Mouse (Mus musculus): ENCODE measurements around the gene Bag3.

DNA sequence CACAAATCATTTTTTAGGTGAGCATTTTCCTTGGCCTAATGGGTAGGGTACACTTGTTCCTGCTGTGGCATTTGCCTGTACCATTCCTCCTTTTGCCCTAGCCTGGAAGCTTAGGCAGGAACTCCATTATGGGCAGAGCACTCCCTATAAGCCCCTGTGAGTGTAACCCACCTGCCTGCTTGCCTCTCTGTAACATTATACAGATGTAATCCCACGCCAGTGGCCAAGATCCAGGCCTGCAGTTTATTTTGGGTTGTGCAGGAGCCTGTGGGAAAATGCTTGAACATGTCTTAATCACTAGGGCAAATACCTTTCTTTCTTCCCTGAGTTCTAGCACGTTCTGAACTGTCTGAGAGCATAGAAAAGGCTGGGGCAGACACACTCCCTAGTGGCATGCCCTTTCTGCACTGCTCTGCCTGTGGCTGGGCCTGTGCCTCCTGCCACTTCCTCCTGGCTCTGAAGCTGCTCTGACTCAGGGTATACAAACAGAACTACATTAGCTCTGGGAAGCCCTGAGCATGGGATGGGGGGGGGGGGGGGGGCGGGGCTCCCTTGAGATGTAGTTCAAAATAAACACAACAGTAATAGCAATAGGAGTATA, 29.8 kb downstream of the Bag3 start:
- TF ChIP-seq CTCF (IDR thresholded peaks at IDR 0.05; ENCODE audit: insufficient read depth, low read length) (no peak), POLR2A (IDR thresholded peaks at IDR 0.05; ENCODE audit: borderline replicate concordance, extremely low read depth, low read depth, low read length) (no peak)
